7 mouse cellular contexts compared by ENCODE assay signal in the genomic region with DNA sequence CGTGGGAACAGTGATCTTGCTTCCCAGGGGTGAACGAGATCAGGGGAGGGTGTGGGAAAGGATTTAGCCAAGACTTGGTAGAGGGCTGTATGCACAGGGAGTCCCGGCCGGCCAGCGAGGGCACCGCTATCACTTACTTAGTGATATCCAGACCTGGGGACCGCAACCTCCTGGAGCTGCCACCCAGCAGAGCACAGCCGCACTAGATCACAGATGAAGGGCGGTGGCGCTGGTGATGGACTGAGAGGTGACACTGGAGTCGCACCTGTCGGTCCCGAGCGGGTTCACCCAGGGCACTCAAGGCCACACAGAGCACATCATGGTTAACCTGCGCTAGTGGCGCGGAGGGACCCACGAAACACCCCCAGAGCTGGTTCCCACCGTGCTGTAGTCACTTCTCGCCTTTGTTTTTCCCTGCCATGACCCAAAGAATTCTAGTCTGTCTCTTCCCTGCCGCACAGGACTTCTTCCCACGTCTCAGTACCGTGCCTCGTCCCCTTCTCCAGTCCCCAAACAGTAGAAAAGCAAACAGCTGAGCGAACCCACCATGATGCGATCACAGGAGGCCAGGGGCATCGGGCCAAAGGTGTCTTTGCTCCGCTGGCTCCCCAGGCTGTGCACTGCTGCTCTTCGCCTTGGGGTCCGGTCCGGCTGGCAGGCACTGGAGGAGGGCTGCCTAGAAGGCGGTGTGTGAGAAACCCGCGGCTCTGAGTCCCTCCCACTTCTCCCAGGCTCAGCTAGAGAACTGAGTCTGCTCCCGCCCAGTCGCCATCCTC. TPM values are rescaled to one million over a fixed set of nuclear protein-coding genes. Genes with fewer than 3 reads are reported as not detected.
DNase-seq lines count a peak whose midpoint lies in the region; ATAC-seq and TF ChIP-seq lines count a peak whose summit lies in the region.

A gene (minus strand): TSS at position 664 of the 776 bp plus-strand sequence.

- peak within 1 kb of the TSS; percentile 73 for H3K9ac ChIP-seq in intestine, embryonic 16.5 days (ENCODE audit: low read depth, low read length)

- H3K27me3 ChIP-seq in intestine, embryonic 16.5 days (replicated peaks; ENCODE audit: control insufficient read depth, insufficient read depth, low read length): no peaks in the 10 kb centered on the region
- H3K27me3 ChIP-seq in midbrain, embryonic 10.5 days (ENCODE audit: low read depth, poor library complexity, severe bottlenecking): peaks cover 24% of the 10 kb centered on the region
- peaks cover 4% of the 10 kb centered on the region; the same call in 1 of the 2 replicates for H3K27me3 ChIP-seq in spleen, adult 2 months (ENCODE audit: control insufficient read depth, insufficient read depth, low read length)

- H3K27ac ChIP-seq in intestine, embryonic 16.5 days (ENCODE audit: low read length): peak within 1 kb of the TSS; percentile 80
- H3K27ac ChIP-seq in midbrain, embryonic 10.5 days (replicated peaks): peak within 1 kb of the TSS; percentile 77
- H3K27ac ChIP-seq in spleen, adult 2 months (ENCODE audit: insufficient read depth, low read length): peak within 1 kb of the TSS; percentile 57

- intact Hi-C loops in left cerebral cortex, postnatal 36 days (cut with DNase I): loop anchor here (10.0 kb wide), 2 partner anchors 129 to 189 kb away; no protein-coding TSS in a partner anchor

- peak within 1 kb of the TSS; percentile 59 for H3K4me2 ChIP-seq in intestine, embryonic 16.5 days (ENCODE audit: low read depth, low read length)

- peak; percentile 23 to 26 for DNase-seq in adrenal gland, adult 18-20 months (ENCODE audit: low spot score in 2 of 2)
- DNase-seq in embryo, embryonic 10.5 days (ENCODE audit: low spot score): peak; percentile 65
- peak; percentile 61 to 74 for DNase-seq in left cerebral cortex, postnatal 36 days (ENCODE audit: low spot score in 2 of 2)
- peak; percentile 59 for DNase-seq in midbrain, embryonic 10.5 days (ENCODE audit: low spot score)
- peak in 1 of 2 experiments; percentile 6 for DNase-seq in spleen, adult 2 months (ENCODE audit: low read depth in 1 of 2, low spot score in 2 of 2)

- H3K4me3 ChIP-seq in intestine, embryonic 16.5 days (ENCODE audit: low read length): peak within 1 kb of the TSS; percentile 65
- H3K4me3 ChIP-seq in midbrain, embryonic 10.5 days: peak within 1 kb of the TSS; percentile 65
- peak within 1 kb of the TSS; percentile 56 for H3K4me3 ChIP-seq in spleen, adult 2 months (ENCODE audit: extremely low read depth, insufficient read depth, insufficient read length)

- H3K9me3 ChIP-seq in intestine, embryonic 16.5 days (ENCODE audit: control insufficient read depth, low read length): no peaks in the 10 kb centered on the region
- no peaks in the 10 kb centered on the region for H3K9me3 ChIP-seq in midbrain, embryonic 10.5 days (replicated peaks)

- peak; percentile 60 for ATAC-seq in granulocyte monocyte progenitor cell, adult 5-6 weeks (replicated peaks; ENCODE audit: poor library complexity, severe bottlenecking)
- ATAC-seq in intestine, embryonic 16.5 days: peak; percentile 91

- H3K36me3 ChIP-seq in intestine, embryonic 16.5 days (ENCODE audit: control insufficient read depth, insufficient read depth, low read length): no peaks in the 10 kb centered on the region
- H3K36me3 ChIP-seq in midbrain, embryonic 10.5 days: no peaks in the 10 kb centered on the region
- no peaks in the 10 kb centered on the region for H3K36me3 ChIP-seq in spleen, adult 2 months (ENCODE audit: control insufficient read depth, insufficient read depth, low read length)

- 0 out of 2 replicates have a peak, but pooled peaks cover 5% of the 10 kb centered on the region for H3K4me1 ChIP-seq in intestine, embryonic 16.5 days (ENCODE audit: control insufficient read depth, insufficient read depth, low read length)
- peaks cover 15% of the 10 kb centered on the region for H3K4me1 ChIP-seq in midbrain, embryonic 10.5 days
- H3K4me1 ChIP-seq in spleen, adult 2 months (ENCODE audit: control insufficient read depth, insufficient read depth, insufficient read length): no peaks in the 10 kb centered on the region

- TF ChIP-seq POLR2A in spleen, adult 2 months (IDR thresholded peaks at IDR 0.05; ENCODE audit: low read depth, low read length): no peak

- TF ChIP-seq CTCF in spleen, adult 2 months (IDR thresholded peaks at IDR 0.05; ENCODE audit: extremely low read depth, insufficient read depth, insufficient read length, insufficient replicate concordance): no peak

- WGBS in intestine, embryonic 16.5 days: under 1% methylated on average over 36 of the region's 36 CpGs
- WGBS in midbrain, embryonic 10.5 days: 0% methylated on average over 36 of the region's 36 CpGs
- 2% methylated on average over 36 of the region's 36 CpGs for WGBS in spleen, adult 2 months

RNA-seq across cellular contexts. Expression of the gene that starts here (rescaled TPM):
- total RNA-seq in adrenal gland, adult 18-20 months (2021): 10 to 100 TPM; 24.1 to 24.7 TPM
- total RNA-seq in granulocyte monocyte progenitor cell, adult 5-6 weeks (2014; fragmentation: Nextera tagmentation): not detected in 2 replicates
- total RNA-seq in granulocyte monocyte progenitor cell, adult 5-6 weeks (2017): 0.22 TPM in 1 of 2 replicates, not detected in the other
- 38.8 and 38.9 TPM in 2 replicates for polyA plus RNA-seq in intestine, embryonic 16.5 days (2015; fragmentation: Nextera tagmentation; extraction: Ambion mirVana)
- 10 to 100 TPM; 72.3 to 85.1 TPM for total RNA-seq in left cerebral cortex, postnatal 36 days (2021)
- 2.1 and 3.3 TPM in 2 replicates for polyA plus RNA-seq in midbrain, embryonic 10.5 days (2016; fragmentation: Nextera tagmentation; extraction: Ambion mirVana)
- 8.1 and 9.2 TPM in 2 replicates for polyA plus RNA-seq in spleen, adult 2 months (2012; rRNA removed)

Comparison
In these comparisons a context has a peak if more than half of its experiments do, and no peak if none do; other contexts are left out.
1. RNA of the gene that starts here (total RNA-seq): 72.3 to 85.1 TPM in left cerebral cortex, postnatal 36 days and 24.1 to 24.7 TPM in adrenal gland, adult 18-20 months; 0.22 TPM in granulocyte monocyte progenitor cell, adult 5-6 weeks; every median in the first group is over 10 times any median in the second.
2. Peak in ATAC-seq in granulocyte monocyte progenitor cell, adult 5-6 weeks; RNA of the gene not detected or under 1 TPM.
3. Peak in every context shown above with its lines, with median percentiles within 50 percentile points of each other: H3K27ac ChIP-seq and H3K4me3 ChIP-seq.